Mouse (Mus musculus): ENCODE data around the gene Fgf9.

Gene Fgf9

GRCm38 (mm10) chr14:58113180-58113579 lies 42.8 kb downstream of the Fgf9 start:
- no peak for DNase-seq (ENCODE audit: low read depth, low spot score)
- Histone ChIP-seq H3K36me3 (ENCODE audit: control insufficient read depth, insufficient read depth, low read length, poor library complexity, severe bottlenecking) (no peaks in the 10 kb centered on the region), H3K27me3 (ENCODE audit: control insufficient read depth, insufficient read depth, low read length, poor library complexity, severe bottlenecking) (no peaks in the 10 kb centered on the region)

GRCm38 (mm10) chr14:58114146-58114545 lies 43.8 kb downstream of the Fgf9 start:
- Histone ChIP-seq H3K27me3 (ENCODE audit: control insufficient read depth, insufficient read depth, low read length, poor library complexity, severe bottlenecking) (no peaks in the 10 kb centered on the region), H3K36me3 (ENCODE audit: control insufficient read depth, insufficient read depth, low read length, poor library complexity, severe bottlenecking) (no peaks in the 10 kb centered on the region)
- no peak for DNase-seq (ENCODE audit: low read depth, low spot score)

- no peak for DNase-seq (ENCODE audit: low read depth, low spot score)
- Histone ChIP-seq H3K36me3 (ENCODE audit: control insufficient read depth, insufficient read depth, low read length, poor library complexity, severe bottlenecking) (no peaks in the 10 kb centered on the region), H3K27me3 (ENCODE audit: control insufficient read depth, insufficient read depth, low read length, poor library complexity, severe bottlenecking) (no peaks in the 10 kb centered on the region)
Observed at GRCm38 (mm10) chr14:58124625-58125024, 54.3 kb downstream of the Fgf9 start.

- Histone ChIP-seq H3K27me3 (ENCODE audit: control insufficient read depth, insufficient read depth, low read length, poor library complexity, severe bottlenecking) (no peaks in the 10 kb centered on the region), H3K36me3 (ENCODE audit: control insufficient read depth, insufficient read depth, low read length, poor library complexity, severe bottlenecking) (no peaks in the 10 kb centered on the region)
- no peak for DNase-seq (ENCODE audit: low read depth, low spot score)
Observed at GRCm38 (mm10) chr14:58126508-58126907, 56.2 kb downstream of the Fgf9 start.

GRCm38 (mm10) chr14:58139506-58140055 lies 69.2 kb downstream of the Fgf9 start:
- no peaks in the 10 kb centered on the region for H3K27me3 ChIP-seq (ENCODE audit: control insufficient read depth, insufficient read depth, low read length, poor library complexity, severe bottlenecking)
- H3K36me3 ChIP-seq (ENCODE audit: control insufficient read depth, insufficient read depth, low read length, poor library complexity, severe bottlenecking), result no peaks in the 10 kb centered on the region
- DNase-seq (ENCODE audit: low read depth, low spot score), result no peak

- no peaks in the 10 kb centered on the region for H3K27me3 ChIP-seq (ENCODE audit: control insufficient read depth, insufficient read depth, low read length, poor library complexity, severe bottlenecking)
- no peaks in the 10 kb centered on the region for H3K36me3 ChIP-seq (ENCODE audit: control insufficient read depth, insufficient read depth, low read length, poor library complexity, severe bottlenecking)
- DNase-seq (ENCODE audit: low read depth, low spot score), result no peak
Observed at GRCm38 (mm10) chr14:58149637-58150470, 79.5 kb downstream of the Fgf9 start.

- DNase-seq (ENCODE audit: low read depth, low spot score), result no peak
- Histone ChIP-seq H3K27me3 (ENCODE audit: control insufficient read depth, insufficient read depth, low read length, poor library complexity, severe bottlenecking) (no peaks in the 10 kb centered on the region), H3K36me3 (ENCODE audit: control insufficient read depth, insufficient read depth, low read length, poor library complexity, severe bottlenecking) (no peaks in the 10 kb centered on the region)
Observed at GRCm38 (mm10) chr14:58150471-58150855, 80.1 kb downstream of the Fgf9 start.

GRCm38 (mm10) chr14:58152110-58152509 lies 81.8 kb downstream of the Fgf9 start:
- DNase-seq (ENCODE audit: low read depth, low spot score), result no peak
- H3K36me3 ChIP-seq (ENCODE audit: control insufficient read depth, insufficient read depth, low read length, poor library complexity, severe bottlenecking), result no peaks in the 10 kb centered on the region
- H3K27me3 ChIP-seq (ENCODE audit: control insufficient read depth, insufficient read depth, low read length, poor library complexity, severe bottlenecking), result no peaks in the 10 kb centered on the region

- no peaks in the 10 kb centered on the region for H3K36me3 ChIP-seq (ENCODE audit: control insufficient read depth, insufficient read depth, low read length, poor library complexity, severe bottlenecking)
- H3K27me3 ChIP-seq (ENCODE audit: control insufficient read depth, insufficient read depth, low read length, poor library complexity, severe bottlenecking), result no peaks in the 10 kb centered on the region
- no peak for DNase-seq (ENCODE audit: low read depth, low spot score)
Observed at GRCm38 (mm10) chr14:58153470-58154416, 83.4 kb downstream of the Fgf9 start.

- Histone ChIP-seq H3K27me3 (ENCODE audit: control insufficient read depth, insufficient read depth, low read length, poor library complexity, severe bottlenecking) (no peaks in the 10 kb centered on the region), H3K36me3 (ENCODE audit: control insufficient read depth, insufficient read depth, low read length, poor library complexity, severe bottlenecking) (no peaks in the 10 kb centered on the region)
- DNase-seq (ENCODE audit: low read depth, low spot score), result no peak
Observed at GRCm38 (mm10) chr14:58160624-58161023, 90.3 kb downstream of the Fgf9 start.
